Mouse (Mus musculus): ENCODE measurements around the gene Tmprss11d.

- TF ChIP-seq CHD2 (IDR thresholded peaks at IDR 0.05; ENCODE audit: low read depth, low read length) (no peak), ZNF384 (IDR thresholded peaks at IDR 0.05; ENCODE audit: low read depth, low read length) (no peak), HCFC1 (IDR thresholded peaks at IDR 0.05; ENCODE audit: borderline replicate concordance, insufficient read depth, low read length) (no peak), ZC3H11A (IDR thresholded peaks at IDR 0.05; ENCODE audit: borderline replicate concordance, low read depth, low read length) (no peak), MAFK (IDR thresholded peaks at IDR 0.05; ENCODE audit: insufficient read depth, low read depth, low read length) (no peak)
These were observed 48.3 kb upstream of the Tmprss11d start for GRCm38 (mm10) chr5:86421323-86422028.
